Mouse (Mus musculus): Measurements from ENCODE around the gene Tmem255b. TPM values are rescaled to one million over a fixed set of nuclear protein-coding genes. Genes with fewer than 3 reads are reported as not detected.

Tmem255b gene
- total RNA-seq, 4 experiments from 2014 or later = 3.4 to 5.1 (median 4.1) TPM

Other genes with a start within 250 kb of the Tmem255b start
- 1 to 10 TPM; 5.1 to 7.4 (median 5.7) TPM for gene Grtp1, start 234.6 kb upstream of the Tmem255b start, total RNA-seq (2022)
- 1 to 10 TPM; 1.4 to 2.3 (median 1.7) TPM for gene Adprhl1, start 181.0 kb upstream of the Tmem255b start, total RNA-seq (2022)
- gene Dcun1d2, start 147.1 kb upstream of the Tmem255b start, total RNA-seq (2022) = 10 to 100 TPM; 38.6 to 43.6 (median 39.0) TPM
- 10 to 100 TPM; 39.5 to 52.8 (median 50.3) TPM for gene Tmco3, start 147.0 kb upstream of the Tmem255b start, total RNA-seq (2022)
- gene Tfdp1, start 96.4 kb upstream of the Tmem255b start, total RNA-seq (2022) = 10 to 100 TPM; 49.4 to 72.9 (median 53.6) TPM
- gene Atp4b, start 38.4 kb upstream of the Tmem255b start, total RNA-seq (2022) = not detected
- gene Grk1, start 30.1 kb upstream of the Tmem255b start, total RNA-seq (2022) = under 1 TPM in 1 of 4 experiments, not detected in 3; 0.09 TPM
- 100 to 1,000 TPM in 3 of 4 experiments, 10 to 100 TPM in 1; 97.2 to 113 (median 110) TPM for gene Gas6, start 59.3 kb downstream of the Tmem255b start, total RNA-seq (2022)
- gene 1700029H14Rik, start 127.3 kb downstream of the Tmem255b start, total RNA-seq (2022) = not detected
- 10 to 100 TPM; 63.9 to 72.0 (median 69.5) TPM for gene Rasa3, start 242.4 kb downstream of the Tmem255b start, total RNA-seq (2022)